Mouse (Mus musculus) midbrain, embryonic 16.5 days (tissue): ENCODE measurements around the gene Ftsj3. TPM values are rescaled to one million over a fixed set of nuclear protein-coding genes. Genes with fewer than 3 reads are reported as not detected.

Source experiments
- ATAC-seq: fragments of 200-750 bp; cut with Nextera tagmentation; 2 replicates; pipeline ENCODE4 v1.8.0; 2017; ENCODE audit warnings: moderate TSS enrichment
- H3K27ac ChIP-seq: fragments of 300-500 bp; sonication (generic); 2 replicates; pipeline ENCODE4 v1.5.1; 2014; ENCODE audit warnings: mild to moderate bottlenecking, low read length, mixed read lengths
- H3K27me3 ChIP-seq: fragments of 300-500 bp; sonication (generic); 2 replicates; pipeline ENCODE4 v1.6.1; 2014; ENCODE audit warnings: low read depth, low read length, mixed read lengths; ENCODE audit not compliant: control insufficient read depth, insufficient read depth
- H3K36me3 ChIP-seq: fragments of 300-500 bp; sonication (generic); 2 replicates; pipeline ENCODE4 v1.6.1; 2014; ENCODE audit warnings: mild to moderate bottlenecking, low read length, moderate library complexity, mixed read lengths; ENCODE audit not compliant: control insufficient read depth, insufficient read depth
- H3K4me1 ChIP-seq: fragments of 300-500 bp; sonication (generic); 2 replicates; pipeline ENCODE4 v1.6.1; 2014; ENCODE audit warnings: mild to moderate bottlenecking, low read length, mixed read lengths; ENCODE audit not compliant: control insufficient read depth, insufficient read depth
- H3K4me2 ChIP-seq: fragments of 300-500 bp; sonication (generic); 2 replicates; pipeline ENCODE4 v1.6.1; 2014; ENCODE audit warnings: mild to moderate bottlenecking, low read length, mixed read lengths
- H3K4me3 ChIP-seq: fragments of 300-500 bp; sonication (generic); 2 replicates; pipeline ENCODE4 v1.5.1; 2014; ENCODE audit warnings: low read depth, mild to moderate bottlenecking, low read length, moderate library complexity, mixed read lengths
- H3K9ac ChIP-seq: fragments of 300-500 bp; sonication (generic); 2 replicates; pipeline ENCODE4 v1.6.1; 2014; ENCODE audit warnings: low read depth, low read length, mixed read lengths
- H3K9me3 ChIP-seq: fragments of 300-500 bp; sonication (generic); replicated peaks from 2 replicates; pipeline ENCODE4 v1.6.1; 2014; ENCODE audit warnings: mild to moderate bottlenecking, low read length, mixed read lengths; ENCODE audit not compliant: control insufficient read depth, poor library complexity, severe bottlenecking
- WGBS: fragments of 180-500 bp; shearing (Covaris S2); extraction: QIAGEN DNeasy Blood & Tissue Kit; methylation state at CpG from one replicate; pipeline ENCODE4 v1.1.7; 2014; 5-methylcytosine and 5-hydroxymethylcytosine counted together
- polyA plus RNA-seq: library from polyadenylated mRNA; unstranded; fragments of >200 nt; fragmentation: Nextera tagmentation; extraction: Ambion mirVana; gene quantifications from 2 replicates; pipeline ENCODE4 v1.2.1, GENCODE M21; 2015

The Ftsj3 gene
- polyA plus RNA-seq, 1 experiment from 2014 or later: 34.0 TPM

- WGBS: 67% methylated on average over 8 of the region's 8 CpGs
- no peak overlapping the region for H3K4me3 ChIP-seq
Observed at GRCm38 (mm10) chr11:106284126-106284525, 28.2 kb upstream of the Ftsj3 start.

GRCm38 (mm10) chr11:106283371-106283770, 27.5 kb upstream of the Ftsj3 start:
- Histone ChIP-seq H3K4me2 (no peak overlapping the region), H3K36me3 (no peaks in the 10 kb centered on the region), H3K9ac (no peak overlapping the region), H3K27me3 (no peaks in the 10 kb centered on the region), H3K9me3 (no peaks in the 10 kb centered on the region), H3K4me3 (no peak overlapping the region), H3K27ac (no peak overlapping the region), H3K4me1 (no peaks in the 10 kb centered on the region)
- ATAC-seq: no peak
- 86% methylated on average over 4 of the region's 4 CpGs for WGBS

More at GRCm38 (mm10) chr11:106284126-106284525, 28.2 kb upstream of the Ftsj3 start:
- no peaks in the 10 kb centered on the region for H3K27me3 ChIP-seq
- H3K4me1 ChIP-seq: no peaks in the 10 kb centered on the region
- no peak overlapping the region for H3K27ac ChIP-seq
- H3K9me3 ChIP-seq: no peaks in the 10 kb centered on the region
- H3K36me3 ChIP-seq: no peaks in the 10 kb centered on the region
- no peak for ATAC-seq
- no peak overlapping the region for H3K4me2 ChIP-seq
- H3K9ac ChIP-seq: no peak overlapping the region

GRCm38 (mm10) chr11:106282452-106282851, 26.6 kb upstream of the Ftsj3 start:
- no peaks in the 10 kb centered on the region for H3K4me1 ChIP-seq
- 86% methylated on average over 6 of the region's 6 CpGs for WGBS
- H3K4me3 ChIP-seq: no peak overlapping the region
- ATAC-seq: no peak
- no peak overlapping the region for H3K4me2 ChIP-seq
- no peaks in the 10 kb centered on the region for H3K27me3 ChIP-seq
- no peak overlapping the region for H3K9ac ChIP-seq
- H3K27ac ChIP-seq: no peak overlapping the region
- no peaks in the 10 kb centered on the region for H3K36me3 ChIP-seq
- no peaks in the 10 kb centered on the region for H3K9me3 ChIP-seq

- H3K9me3 ChIP-seq: no peaks in the 10 kb centered on the region
- WGBS: 5% methylated on average over 25 of the region's 25 CpGs
- H3K4me1 ChIP-seq: peaks cover 9% of the 10 kb centered on the region
- H3K4me2 ChIP-seq: peak within 1 kb of the TSS; percentile 66
- no peak within 1 kb of the TSS for H3K27ac ChIP-seq
- H3K9ac ChIP-seq: 0 out of 2 replicates have a peak within 1 kb of the TSS, but pooled peaks have one; percentile 32
- no peaks in the 10 kb centered on the region for H3K27me3 ChIP-seq
- peak; percentile 63 for ATAC-seq
- no peaks in the 10 kb centered on the region for H3K36me3 ChIP-seq
- H3K4me3 ChIP-seq: peak within 1 kb of the TSS; percentile 15; the same call in 1 of the 2 replicates
Observed at GRCm38 (mm10) chr11:106276454-106276853, 20.6 kb upstream of the Ftsj3 start, which contains the start of gene Tcam1. Gene Tcam1, plus strand, starts transcription at chr11:106276672.

- Histone ChIP-seq H3K4me3 (no peak overlapping the region), H3K9me3 (no peaks in the 10 kb centered on the region), H3K36me3 (no peaks in the 10 kb centered on the region), H3K4me1 (peaks cover 14% of the 10 kb centered on the region), H3K9ac (no peak overlapping the region), H3K27ac (no peak overlapping the region), H3K27me3 (no peaks in the 10 kb centered on the region), H3K4me2 (no peak overlapping the region)
- ATAC-seq: no peak
- WGBS: 87% methylated on average over 7 of the region's 7 CpGs
Observed at GRCm38 (mm10) chr11:106274971-106275411, 19.1 kb upstream of the Ftsj3 start.

GRCm38 (mm10) chr11:106274374-106274773, 18.5 kb upstream of the Ftsj3 start:
- H3K9me3 ChIP-seq: no peaks in the 10 kb centered on the region
- 85% methylated on average over 1 of the region's 1 CpGs for WGBS
- no peak overlapping the region for H3K4me3 ChIP-seq

GRCm38 (mm10) chr11:106273811-106274210, 17.9 kb upstream of the Ftsj3 start:
- Histone ChIP-seq H3K27me3 (no peaks in the 10 kb centered on the region), H3K4me2 (peak overlapping the region; percentile 71; the same call in 1 of the 2 replicates), H3K4me3 (no peak overlapping the region), H3K4me1 (peaks cover 18% of the 10 kb centered on the region), H3K9ac (no peak overlapping the region), H3K36me3 (no peaks in the 10 kb centered on the region), H3K9me3 (no peaks in the 10 kb centered on the region), H3K27ac (no peak overlapping the region)
- no peak for ATAC-seq
- WGBS: 97% methylated on average over 6 of the region's 6 CpGs

More at GRCm38 (mm10) chr11:106274374-106274773, 18.5 kb upstream of the Ftsj3 start:
- Histone ChIP-seq H3K4me1 (peaks cover 14% of the 10 kb centered on the region), H3K9ac (no peak overlapping the region), H3K27ac (no peak overlapping the region), H3K27me3 (no peaks in the 10 kb centered on the region), H3K4me2 (no peak overlapping the region), H3K36me3 (no peaks in the 10 kb centered on the region)
- no peak for ATAC-seq

GRCm38 (mm10) chr11:106273311-106273684, 17.4 kb upstream of the Ftsj3 start:
- Histone ChIP-seq H3K27ac (peak overlapping the region; percentile 81), H3K9ac (peak overlapping the region; percentile 80), H3K36me3 (no peaks in the 10 kb centered on the region), H3K27me3 (no peaks in the 10 kb centered on the region), H3K4me3 (peak overlapping the region; percentile 77), H3K4me2 (peak overlapping the region; percentile 71), H3K9me3 (no peaks in the 10 kb centered on the region), H3K4me1 (peaks cover 23% of the 10 kb centered on the region)
- 15% methylated on average over 16 of the region's 16 CpGs for WGBS
- ATAC-seq: peak; percentile 27

- H3K4me1 ChIP-seq: peaks cover 25% of the 10 kb centered on the region
- WGBS: under 1% methylated on average over 72 of the region's 72 CpGs
Observed at GRCm38 (mm10) chr11:106272644-106273310, 16.9 kb upstream of the Ftsj3 start, which contains the start of gene Smarcd2. Gene Smarcd2, minus strand, starts transcription at chr11:106272972.

More at GRCm38 (mm10) chr11:106272644-106273310, 16.9 kb upstream of the Ftsj3 start, which contains the start of gene Smarcd2:
- Histone ChIP-seq H3K9ac (peak within 1 kb of the TSS; percentile 80), H3K4me2 (peak within 1 kb of the TSS; percentile 71), H3K9me3 (no peaks in the 10 kb centered on the region), H3K27ac (peak within 1 kb of the TSS; percentile 81), H3K27me3 (no peaks in the 10 kb centered on the region), H3K36me3 (no peaks in the 10 kb centered on the region), H3K4me3 (peak within 1 kb of the TSS; percentile 77)
- ATAC-seq: peak; percentile 93
